Mouse (Mus musculus) ES-E14 (cell line): ENCODE data around the gene Lpp.

Experiments used
- HCFC1 ChIP-seq: IDR thresholded peaks from 2 replicates; pipeline ENCODE4 v1.6.1; 2012; ENCODE audit warnings: low read length, inconsistent platforms, borderline replicate concordance; ENCODE audit not compliant: insufficient read depth
- ZC3H11A ChIP-seq: IDR thresholded peaks from 2 replicates; pipeline ENCODE4 v1.6.1; 2012; ENCODE audit warnings: low read depth, mild to moderate bottlenecking, inconsistent platforms, low read length, borderline replicate concordance

- TF ChIP-seq ZC3H11A, result no peak
- TF ChIP-seq HCFC1, result no peak
Observed at GRCm38 (mm10) chr16:24733321-24733720, 340.0 kb downstream of the Lpp start.
